Mouse (Mus musculus): ENCODE measurements at regions not wholly inside any gene's neighbourhood (a gene's known extent, or its start where the extent isn't known, plus 50 kb on each side); places are given as distances from the start of the nearest gene placed in this dataset.

DNA sequence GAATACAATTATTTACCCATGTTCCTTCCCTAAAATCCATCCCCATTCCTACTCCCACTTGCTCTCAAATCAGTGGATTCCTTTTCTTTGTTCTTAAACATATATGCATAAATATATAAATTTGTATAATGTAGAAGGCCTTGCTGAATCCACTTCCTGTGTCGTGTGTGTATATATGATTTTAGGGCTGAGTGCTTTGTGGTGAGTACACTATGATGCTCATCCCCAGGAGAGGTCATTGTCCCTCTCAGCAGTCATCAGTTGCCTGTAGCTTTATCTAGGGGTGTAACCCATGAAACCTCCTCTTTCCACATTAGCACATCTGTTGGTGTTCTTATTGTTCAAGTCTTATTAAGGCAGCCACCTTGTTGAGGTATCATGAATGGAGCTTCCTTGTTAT lies 143.6 kb upstream of the Itga4 start:
- TF ChIP-seq CTCF (conservative IDR thresholded peaks at IDR 0.05; ENCODE audit: insufficient read depth, insufficient read length, low read depth, low read length) (no peak), POLR2A (IDR thresholded peaks at IDR 0.05; ENCODE audit: low read depth, low read length) (no peak)

All from kidney, adult 2 months (tissue).